Mouse (Mus musculus): ENCODE results near the gene Gm10318.

GRCm38 (mm10) chr10:77826951-77827350, 25.7 kb upstream of the Gm10318 start, which contains the start of gene Krtap10-4:
- TF ChIP-seq CTCF (IDR thresholded peaks at IDR 0.05; ENCODE audit: control insufficient read depth, insufficient read depth, insufficient replicate concordance, low read depth, low read length), result no peak
- TF ChIP-seq POLR2A (IDR thresholded peaks at IDR 0.05; ENCODE audit: control insufficient read depth, low read depth, low read length), result no peak
